Mouse (Mus musculus) small intestine, adult 2 months (tissue): ENCODE measurements at regions not wholly inside any gene's neighbourhood (a gene's known extent, or its start where the extent isn't known, plus 50 kb on each side); places are given as distances from the start of the nearest gene placed in this dataset.

ENCODE experiments used
- H3K27ac ChIP-seq: fragments of 200-500 bp; 2 replicates; pipeline ENCODE4 v1.5.1; 2012; ENCODE audit warnings: low read depth, low read length, control low read depth, inconsistent platforms; ENCODE audit not compliant: insufficient read depth
- H3K27me3 ChIP-seq: fragments of 200-500 bp; 2 replicates; pipeline ENCODE4 v1.6.1; 2012; ENCODE audit warnings: mild to moderate bottlenecking, moderate library complexity, low read length, inconsistent platforms; ENCODE audit not compliant: control insufficient read depth, insufficient read depth
- H3K36me3 ChIP-seq: fragments of 200-500 bp; 2 replicates; pipeline ENCODE4 v1.6.1; 2012; ENCODE audit warnings: mild to moderate bottlenecking, low read length, control low read depth, inconsistent platforms; ENCODE audit not compliant: control insufficient read depth, insufficient read depth
- H3K4me1 ChIP-seq: fragments of 200-500 bp; 2 replicates; pipeline ENCODE4 v1.6.1; 2012; ENCODE audit warnings: low read length, inconsistent platforms, mixed read lengths; ENCODE audit not compliant: control insufficient read depth, insufficient read depth, insufficient read length
- H3K4me3 ChIP-seq: fragments of 200-500 bp; 2 replicates; pipeline ENCODE4 v1.5.1; 2012; ENCODE audit warnings: low read depth, mild to moderate bottlenecking, control low read depth, inconsistent platforms, low read length, moderate library complexity
- CTCF ChIP-seq: fragments of 200-500 bp; IDR thresholded peaks from 2 replicates; pipeline ENCODE4 v1.5.1; 2012; ENCODE audit warnings: low read depth, mild to moderate bottlenecking, control low read depth, inconsistent platforms, low read length, moderate library complexity, mixed read lengths; ENCODE audit not compliant: insufficient replicate concordance, insufficient read length; ENCODE audit errors: extremely low read depth
- POLR2A ChIP-seq: fragments of 200-500 bp; IDR thresholded peaks from 2 replicates; pipeline ENCODE4 v1.6.1; 2012; ENCODE audit warnings: low read depth, mild to moderate bottlenecking, control low read depth, inconsistent platforms, low read length, moderate library complexity
- WGBS: fragments of 180-500 bp; shearing (Covaris S2); methylation state at CpG from one replicate; pipeline ENCODE4 v1.1.7; 2018; 5-methylcytosine and 5-hydroxymethylcytosine counted together

DNA sequence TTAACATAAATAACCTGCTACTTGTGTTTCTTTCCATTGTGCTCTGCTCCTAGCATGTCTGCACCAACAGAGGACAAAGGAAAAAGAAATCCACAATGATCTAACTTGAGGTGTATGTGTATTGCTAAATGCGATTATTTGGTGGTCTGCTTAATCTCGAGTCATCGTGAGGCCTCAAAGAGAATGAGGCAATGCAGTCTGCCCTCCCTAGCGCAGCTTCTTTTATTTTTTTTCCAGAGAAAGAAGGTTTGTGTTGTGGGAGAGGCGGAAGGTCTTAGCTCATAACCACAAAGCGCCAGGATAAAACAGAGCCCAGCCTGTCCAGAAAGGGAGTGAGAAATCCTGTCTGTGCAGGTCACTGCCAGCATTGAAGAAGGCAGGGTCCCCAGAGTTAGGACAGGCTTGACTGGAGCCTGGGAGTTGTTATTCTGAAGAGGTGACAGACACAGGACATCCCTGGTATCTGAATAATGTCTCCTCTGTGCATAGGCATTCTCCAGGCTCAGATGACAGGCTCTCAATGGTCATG lies 751.3 kb upstream of the Intu start:
- no peak for TF ChIP-seq CTCF
- no peak for TF ChIP-seq POLR2A
- no peak overlapping the region for H3K27ac ChIP-seq
- H3K4me1 ChIP-seq, result no peaks in the 10 kb centered on the region
- no peaks in the 10 kb centered on the region for H3K27me3 ChIP-seq
- WGBS, result 71% methylated on average over 6 of the region's 6 CpGs
- no peaks in the 10 kb centered on the region for H3K36me3 ChIP-seq
- no peak overlapping the region for H3K4me3 ChIP-seq

- Histone ChIP-seq H3K4me3 (no peak overlapping the region), H3K27ac (no peak overlapping the region), H3K4me1 (no peaks in the 10 kb centered on the region), H3K36me3 (no peaks in the 10 kb centered on the region), H3K27me3 (no peaks in the 10 kb centered on the region)
- 45% methylated on average over 5 of the region's 5 CpGs for whole genome bisulfite sequencing
- TF ChIP-seq CTCF (no peak), POLR2A (no peak)
These were observed 750.8 kb upstream of the Intu start for GRCm38 (mm10) chr3:39780270-39780669.

GRCm38 (mm10) chr3:39784901-39785300 lies 746.2 kb upstream of the Intu start:
- no peak overlapping the region for H3K4me3 ChIP-seq
- 79% methylated on average over 2 of the region's 2 CpGs for WGBS
- TF ChIP-seq POLR2A (no peak), CTCF (no peak)

GRCm38 (mm10) chr3:39809586-39809985 lies 721.5 kb upstream of the Intu start:
- WGBS, result 78% methylated on average over 1 of the region's 1 CpGs
- no peak overlapping the region for H3K27ac ChIP-seq
- no peak for TF ChIP-seq CTCF
- no peak for TF ChIP-seq POLR2A

More at GRCm38 (mm10) chr3:39784901-39785300, 746.2 kb upstream of the Intu start:
- no peaks in the 10 kb centered on the region for H3K36me3 ChIP-seq
- H3K27me3 ChIP-seq, result no peaks in the 10 kb centered on the region
- H3K4me1 ChIP-seq, result no peaks in the 10 kb centered on the region
- H3K27ac ChIP-seq, result no peak overlapping the region

DNA sequence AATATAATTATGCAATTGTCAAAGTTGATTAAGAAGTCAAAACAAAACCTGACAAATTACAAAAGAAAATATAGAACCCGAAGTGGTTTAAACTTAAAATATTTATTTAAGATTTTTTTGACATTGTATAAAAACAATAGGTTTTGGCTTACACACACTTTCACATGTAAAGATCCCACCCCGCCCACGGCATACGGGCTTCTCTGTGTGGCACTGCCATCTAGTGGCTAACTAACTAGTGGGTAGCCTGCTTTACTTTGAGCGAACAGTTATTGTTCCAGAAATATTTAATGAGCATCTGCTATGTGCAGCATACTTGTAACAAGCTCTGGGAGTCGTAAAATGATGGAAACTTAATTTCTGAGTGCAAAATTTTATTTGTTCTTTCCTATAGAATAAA lies 716.3 kb upstream of the Intu start:
- Histone ChIP-seq H3K4me3 (no peak overlapping the region), H3K4me1 (no peaks in the 10 kb centered on the region), H3K36me3 (no peaks in the 10 kb centered on the region), H3K27me3 (no peaks in the 10 kb centered on the region), H3K27ac (no peak overlapping the region)
- WGBS, result 20% methylated on average over 6 of the region's 6 CpGs
- TF ChIP-seq POLR2A (no peak), CTCF (peak; percentile 47; the same call in 1 of the 2 replicates)

More at GRCm38 (mm10) chr3:39809586-39809985, 721.5 kb upstream of the Intu start:
- Histone ChIP-seq H3K27me3 (no peaks in the 10 kb centered on the region), H3K36me3 (no peaks in the 10 kb centered on the region), H3K4me1 (no peaks in the 10 kb centered on the region), H3K4me3 (no peak overlapping the region)

DNA sequence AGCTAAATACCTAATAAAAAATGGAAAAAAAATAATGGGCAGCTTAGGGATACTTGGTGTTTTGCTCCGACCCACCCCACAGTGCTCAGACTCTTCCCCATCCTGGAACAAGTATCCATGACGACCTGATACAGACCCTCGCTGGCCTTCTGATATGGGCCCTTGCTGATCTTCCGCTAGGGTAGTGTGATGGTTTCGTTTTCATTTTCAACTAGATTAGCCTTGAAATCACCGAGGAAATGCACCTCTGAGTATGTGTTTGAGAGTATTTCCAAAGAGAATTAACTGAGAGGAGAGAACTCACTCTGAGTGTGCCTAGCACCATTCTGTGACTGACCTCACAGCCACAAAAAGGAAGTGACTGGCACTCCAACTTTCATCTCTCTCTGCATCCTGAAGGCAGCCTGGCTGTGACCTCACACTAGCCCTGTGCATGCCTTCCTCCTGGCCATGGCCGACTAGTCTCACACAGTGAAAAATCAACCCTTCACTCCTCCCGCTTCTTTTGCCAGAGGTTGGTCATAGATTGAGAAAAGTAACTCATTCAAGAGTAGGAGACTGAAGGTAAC lies 700.5 kb upstream of the Intu start:
- Histone ChIP-seq H3K27ac (no peak overlapping the region), H3K27me3 (no peaks in the 10 kb centered on the region), H3K4me3 (no peak overlapping the region), H3K36me3 (no peaks in the 10 kb centered on the region), H3K4me1 (no peaks in the 10 kb centered on the region)
- no peak for TF ChIP-seq POLR2A
- TF ChIP-seq CTCF, result no peak
- WGBS, result 80% methylated on average over 8 of the region's 8 CpGs

DNA sequence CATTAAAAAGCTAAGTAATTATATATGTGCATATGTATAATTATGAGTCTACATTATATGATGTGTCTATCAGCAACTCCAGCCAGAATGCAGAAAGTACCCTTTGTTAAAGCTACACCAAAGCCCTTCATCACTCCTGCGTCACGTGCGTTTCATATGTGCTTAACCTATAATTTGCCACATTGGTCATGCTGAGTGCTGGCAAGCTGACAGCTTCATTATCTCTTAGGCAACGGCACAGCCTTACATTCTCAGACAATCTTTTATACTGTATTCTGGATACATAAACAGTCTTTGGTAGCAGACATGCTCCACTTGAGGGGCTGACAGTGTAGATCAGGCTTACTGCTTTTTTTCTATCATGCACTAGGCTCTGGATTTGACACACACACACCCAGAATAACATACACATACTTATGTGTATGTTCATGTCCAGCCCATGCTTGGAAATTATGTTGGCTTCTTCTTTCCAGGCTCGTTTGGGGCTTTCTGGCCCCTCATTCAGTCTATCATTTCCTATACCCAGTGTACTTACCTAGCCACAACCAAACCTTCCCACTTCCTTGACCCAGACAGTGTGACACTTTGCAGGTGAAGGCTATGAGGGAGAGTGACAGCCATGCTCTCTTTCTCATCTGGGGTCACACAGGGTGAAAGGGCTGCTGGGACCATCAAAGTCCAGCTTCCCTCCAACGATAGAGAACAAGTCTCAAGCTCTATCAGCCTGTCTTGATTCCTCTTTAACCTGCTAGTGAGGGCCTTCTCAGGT lies 692.5 kb upstream of the Intu start:
- Histone ChIP-seq H3K4me1 (no peaks in the 10 kb centered on the region), H3K27ac (no peak overlapping the region), H3K4me3 (no peak overlapping the region), H3K36me3 (no peaks in the 10 kb centered on the region), H3K27me3 (no peaks in the 10 kb centered on the region)
- TF ChIP-seq POLR2A (no peak), CTCF (no peak)
- 73% methylated on average over 6 of the region's 6 CpGs for WGBS
